Mouse (Mus musculus) liver, embryonic 13.5 days (tissue): ENCODE results near the gene Elavl4. TPM values are rescaled to one million over a fixed set of nuclear protein-coding genes. Genes with fewer than 3 reads are reported as not detected.

Experiments used
- ATAC-seq: fragments of 200-750 bp; cut with Nextera tagmentation; 2 replicates; pipeline ENCODE4 v1.8.0; 2017; ENCODE audit warnings: low read depth, mild to moderate bottlenecking, moderate number of reproducible peaks, moderate library complexity
- DNase-seq: peaks from one replicate; pipeline ENCODE4 v3.0.0; 2022
- H3K27ac ChIP-seq: fragments of 300-500 bp; sonication (generic); 2 replicates; pipeline ENCODE4 v1.5.1; 2015; ENCODE audit warnings: moderate library complexity, mild to moderate bottlenecking, inconsistent platforms
- H3K27me3 ChIP-seq: fragments of 300-500 bp; sonication (generic); 2 replicates; pipeline ENCODE4 v1.6.1; 2015; ENCODE audit warnings: mild to moderate bottlenecking, inconsistent platforms
- H3K36me3 ChIP-seq: fragments of 300-500 bp; sonication (generic); 2 replicates; pipeline ENCODE4 v1.6.1; 2015; ENCODE audit warnings: mild to moderate bottlenecking, inconsistent platforms
- H3K4me1 ChIP-seq: fragments of 300-500 bp; sonication (generic); replicated peaks from 2 replicates; pipeline ENCODE4 v1.6.1; 2015; ENCODE audit warnings: inconsistent platforms
- H3K4me2 ChIP-seq: fragments of 300-500 bp; sonication (generic); 2 replicates; pipeline ENCODE4 v1.6.1; 2015; ENCODE audit warnings: inconsistent platforms, mild to moderate bottlenecking, moderate library complexity
- H3K4me3 ChIP-seq: fragments of 300-500 bp; sonication (generic); replicated peaks from 2 replicates; pipeline ENCODE4 v1.5.1; 2015; ENCODE audit warnings: mild to moderate bottlenecking, inconsistent platforms
- H3K9ac ChIP-seq: fragments of 300-500 bp; sonication (generic); 2 replicates; pipeline ENCODE4 v1.6.1; 2015; ENCODE audit warnings: mild to moderate bottlenecking, inconsistent platforms
- H3K9me3 ChIP-seq: fragments of 300-500 bp; sonication (generic); replicated peaks from 2 replicates; pipeline ENCODE4 v1.6.1; 2016; ENCODE audit warnings: inconsistent platforms
- WGBS: fragments of 180-500 bp; shearing (Covaris S2); methylation state at CpG from one replicate; pipeline ENCODE4 v1.1.7; 2015; ENCODE audit not compliant: insufficient replicate concordance; 5-methylcytosine and 5-hydroxymethylcytosine counted together
- polyA plus RNA-seq: library from polyadenylated mRNA; unstranded; fragments of >200 nt; fragmentation: Nextera tagmentation; extraction: Ambion mirVana; gene quantifications from 2 replicates; pipeline ENCODE4 v1.2.1, GENCODE M21; 2015

Gene Elavl4
- polyA plus RNA-seq, result 0.54 and 0.70 TPM in 2 replicates

DNA sequence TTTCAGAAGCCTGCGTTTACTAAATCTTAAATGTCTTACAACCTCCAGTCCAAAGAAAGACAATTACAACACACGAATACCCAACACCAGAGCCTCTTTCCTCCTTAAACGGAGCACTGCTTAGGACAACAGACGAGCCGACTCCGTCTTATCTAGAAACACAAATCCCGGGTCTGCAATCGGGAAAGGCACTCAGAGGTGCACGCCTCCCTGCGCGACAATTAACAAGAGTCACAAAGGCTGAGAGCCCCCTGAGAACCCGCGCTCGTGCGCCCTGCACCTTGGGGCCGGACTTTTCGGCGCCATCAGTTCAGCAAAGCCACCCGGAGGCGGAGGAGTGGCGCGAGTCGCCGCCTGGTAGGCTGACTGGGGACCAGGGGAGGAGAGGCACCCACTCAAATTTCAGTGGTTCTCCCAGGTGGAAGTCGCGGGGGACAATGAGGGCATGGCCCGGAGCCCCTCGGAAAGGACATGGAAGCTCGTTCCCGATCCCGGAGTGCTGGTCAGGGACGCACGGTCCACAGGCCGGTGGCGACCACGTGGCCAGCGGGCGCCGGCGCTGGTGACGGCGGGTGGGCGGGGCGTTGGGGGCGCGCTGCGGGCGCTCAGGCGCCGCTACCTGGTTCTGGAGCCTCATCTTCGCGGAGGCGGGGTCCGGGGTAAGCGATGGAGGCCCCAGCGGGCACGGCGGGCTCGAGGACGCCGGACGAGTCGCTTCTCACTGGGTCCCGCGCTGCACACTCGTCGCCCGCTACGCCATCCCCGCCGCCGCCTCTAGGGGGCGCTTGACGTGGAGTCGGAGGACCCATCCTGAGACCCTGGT lies at the start of gene Elavl4:
Gene Elavl4 (minus strand): TSS at position 732 of the 823 bp plus-strand sequence.
- H3K4me2 ChIP-seq, result peak within 1 kb of the TSS; percentile 67
- no peaks in the 10 kb centered on the region for H3K36me3 ChIP-seq
- H3K4me1 ChIP-seq, result 0 out of 2 replicates have a peak, but pooled peaks cover 2% of the 10 kb centered on the region
- H3K9me3 ChIP-seq, result no peaks in the 10 kb centered on the region
- ATAC-seq, result peak; percentile 72
- peak; percentile 11 for DNase-seq
- peak within 1 kb of the TSS; percentile 29; the same call in 1 of the 2 replicates for H3K9ac ChIP-seq
- no peak within 1 kb of the TSS for H3K27ac ChIP-seq
- under 1% methylated on average over 71 of the region's 75 CpGs for WGBS
- H3K27me3 ChIP-seq, result peaks cover 20% of the 10 kb centered on the region
- H3K4me3 ChIP-seq, result peak within 1 kb of the TSS; percentile 55

DNA sequence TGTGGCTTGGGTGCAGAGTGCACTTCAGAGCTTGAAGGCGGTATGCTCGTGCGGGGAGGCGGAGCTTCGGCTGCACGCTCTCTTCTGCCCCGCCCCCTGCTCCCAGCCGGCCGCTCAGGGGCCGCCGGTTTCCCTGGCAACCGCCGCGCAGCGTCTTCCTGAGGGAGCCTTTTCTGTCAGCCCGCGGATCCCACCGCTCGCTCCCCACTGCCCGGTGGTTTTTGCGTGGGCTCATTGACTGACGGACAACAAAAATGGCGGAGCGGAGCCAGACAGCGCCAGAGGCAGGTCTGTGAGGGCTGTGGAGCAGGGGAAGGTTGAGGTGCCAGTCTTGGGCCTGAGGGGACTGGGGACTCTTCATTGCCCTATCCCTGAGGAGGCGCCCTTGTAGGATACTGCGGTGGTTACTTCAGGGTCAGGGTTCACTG lies 45.9 kb upstream of the Elavl4 start, which contains the start of gene Agbl4:
Gene Agbl4 (plus strand): TSS at position 44 of the 428 bp plus-strand sequence.
- peak within 1 kb of the TSS; percentile 62 for H3K4me2 ChIP-seq
- ATAC-seq, result peak; percentile 80
- no peaks in the 10 kb centered on the region for H3K9me3 ChIP-seq
- peak; percentile 11 for DNase-seq
- no peak within 1 kb of the TSS for H3K27ac ChIP-seq
- WGBS, result 1% methylated on average over 27 of the region's 27 CpGs
- H3K36me3 ChIP-seq, result no peaks in the 10 kb centered on the region
- no peaks in the 10 kb centered on the region for H3K4me1 ChIP-seq
- H3K9ac ChIP-seq, result no peak within 1 kb of the TSS
- H3K4me3 ChIP-seq, result peak within 1 kb of the TSS; percentile 51
- no peaks in the 10 kb centered on the region for H3K27me3 ChIP-seq

DNA sequence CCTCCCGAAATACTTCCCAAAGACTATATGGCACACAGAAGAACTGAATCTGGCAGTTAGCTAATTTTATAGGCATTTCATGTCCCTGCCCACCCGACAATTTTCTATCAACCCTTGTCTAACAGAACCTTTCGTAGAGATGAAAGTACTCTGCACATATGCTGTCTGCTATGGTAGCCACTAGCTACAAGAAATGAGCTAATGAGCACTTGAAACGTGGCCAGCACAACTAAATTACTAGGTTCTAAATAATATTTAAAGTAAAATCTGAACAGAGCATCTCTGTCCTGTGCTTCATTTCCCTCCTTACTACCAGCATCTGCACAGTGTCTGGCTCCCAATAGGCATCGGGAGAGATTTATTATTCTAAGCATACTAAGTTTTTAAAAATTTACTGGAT lies 44.5 kb upstream of the Elavl4 start:
- DNase-seq (no peak), ATAC-seq (no peak)
- Histone ChIP-seq H3K27ac (no peak overlapping the region), H3K36me3 (no peaks in the 10 kb centered on the region), H3K9ac (no peak overlapping the region), H3K27me3 (no peaks in the 10 kb centered on the region), H3K4me1 (no peaks in the 10 kb centered on the region), H3K4me2 (no peak overlapping the region), H3K9me3 (no peaks in the 10 kb centered on the region), H3K4me3 (no peak overlapping the region)
- 56% methylated on average over 5 of the region's 5 CpGs for WGBS

DNA sequence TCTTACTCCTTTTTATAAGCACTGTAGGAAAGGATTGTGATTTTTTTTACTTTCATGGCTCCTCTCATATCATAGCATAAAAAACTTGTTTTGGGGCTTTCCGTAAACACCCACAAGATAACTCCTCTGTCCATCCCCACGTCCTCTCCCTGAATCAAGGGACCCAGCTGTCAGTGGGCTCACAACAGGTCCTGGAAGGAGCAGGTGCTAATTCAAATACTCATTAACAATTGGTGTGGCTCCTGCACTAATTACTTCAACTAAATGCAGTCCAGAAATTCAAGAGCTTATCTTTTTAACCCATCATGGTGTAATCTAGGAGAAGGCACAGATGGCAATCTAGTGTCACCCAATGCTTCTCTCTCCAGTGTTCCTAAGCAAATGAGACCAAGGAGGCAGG lies 8.9 kb upstream of the Elavl4 start:
- Histone ChIP-seq H3K36me3 (no peaks in the 10 kb centered on the region), H3K27ac (no peak overlapping the region), H3K4me1 (no peaks in the 10 kb centered on the region), H3K27me3 (no peaks in the 10 kb centered on the region), H3K4me3 (no peak overlapping the region), H3K4me2 (no peak overlapping the region), H3K9ac (no peak overlapping the region), H3K9me3 (no peaks in the 10 kb centered on the region)
- ATAC-seq (no peak), DNase-seq (no peak)
- WGBS, result 57% methylated on average over 2 of the region's 2 CpGs

DNA sequence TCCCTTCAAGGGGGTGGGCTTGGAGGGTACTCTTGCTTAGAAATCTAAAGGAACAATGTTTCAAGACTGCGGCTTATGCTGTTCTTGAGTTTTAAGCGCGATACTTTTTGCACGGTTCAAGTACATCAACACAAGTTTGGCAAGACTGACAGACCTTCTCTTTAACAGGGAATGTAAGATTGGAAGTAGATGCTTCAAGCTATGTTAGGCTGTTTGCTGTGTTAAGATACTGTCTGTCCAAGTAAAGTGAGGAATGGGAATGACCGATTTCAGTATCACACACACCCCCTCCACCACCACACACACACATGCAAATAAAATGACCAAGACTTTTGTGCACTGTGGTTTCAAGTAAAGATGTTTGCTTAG lies 276 bp upstream of the Elavl4 start:
- Histone ChIP-seq H3K27ac (no peak overlapping the region), H3K4me1 (0 out of 2 replicates have a peak, but pooled peaks cover 2% of the 10 kb centered on the region), H3K36me3 (no peaks in the 10 kb centered on the region), H3K27me3 (peaks cover 20% of the 10 kb centered on the region), H3K4me2 (peak overlapping the region; percentile 67), H3K9me3 (no peaks in the 10 kb centered on the region), H3K9ac (no peak overlapping the region), H3K4me3 (peak overlapping the region; percentile 55)
- ATAC-seq, result no peak
- 11% methylated on average over 5 of the region's 5 CpGs for WGBS
- DNase-seq, result no peak

DNA sequence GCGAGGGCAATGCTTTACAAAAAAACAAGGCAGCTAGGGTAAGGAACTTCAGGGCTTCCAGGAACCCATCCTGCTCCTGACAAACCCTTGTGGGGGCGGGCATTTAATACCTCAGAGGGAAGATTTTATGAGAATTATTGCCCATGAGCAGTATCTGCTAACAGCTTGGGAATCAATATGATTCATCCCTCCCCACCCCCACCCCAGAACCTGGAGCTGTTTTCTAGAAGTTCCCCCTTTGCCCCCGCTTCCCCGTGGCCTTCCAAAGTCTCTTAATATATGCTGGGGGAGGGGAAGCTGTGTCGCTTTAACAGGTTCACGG lies 892 bp downstream of the Elavl4 start:
- ATAC-seq (no peak), DNase-seq (no peak)
- Histone ChIP-seq H3K9me3 (no peaks in the 10 kb centered on the region), H3K4me1 (0 out of 2 replicates have a peak, but pooled peaks cover 2% of the 10 kb centered on the region), H3K4me2 (peak overlapping the region; percentile 67), H3K36me3 (no peaks in the 10 kb centered on the region), H3K4me3 (peak overlapping the region; percentile 55), H3K27ac (no peak overlapping the region), H3K9ac (no peak overlapping the region), H3K27me3 (peaks cover 20% of the 10 kb centered on the region)
- 9% methylated on average over 6 of the region's 6 CpGs for WGBS

DNA sequence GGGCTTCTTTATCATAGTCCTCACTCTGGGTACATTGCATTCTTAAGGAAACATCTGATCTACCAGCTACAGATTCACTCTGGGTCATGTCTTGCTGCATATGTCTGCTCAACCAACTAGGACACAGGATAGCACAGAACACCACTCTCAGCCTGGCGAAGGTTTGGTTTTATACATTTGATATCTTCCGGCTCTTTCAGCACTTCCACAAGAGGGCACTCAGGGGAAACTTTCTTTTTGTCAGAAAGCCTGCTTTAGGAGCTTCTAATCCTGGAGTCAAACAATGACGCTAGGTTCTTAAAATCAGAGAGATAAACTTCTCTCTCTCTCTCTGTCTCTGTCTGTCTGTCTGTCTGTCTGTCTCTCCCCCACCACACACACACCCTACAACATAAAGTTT lies 27.8 kb downstream of the Elavl4 start:
- WGBS, result 36% methylated on average over 3 of the region's 3 CpGs

DNA sequence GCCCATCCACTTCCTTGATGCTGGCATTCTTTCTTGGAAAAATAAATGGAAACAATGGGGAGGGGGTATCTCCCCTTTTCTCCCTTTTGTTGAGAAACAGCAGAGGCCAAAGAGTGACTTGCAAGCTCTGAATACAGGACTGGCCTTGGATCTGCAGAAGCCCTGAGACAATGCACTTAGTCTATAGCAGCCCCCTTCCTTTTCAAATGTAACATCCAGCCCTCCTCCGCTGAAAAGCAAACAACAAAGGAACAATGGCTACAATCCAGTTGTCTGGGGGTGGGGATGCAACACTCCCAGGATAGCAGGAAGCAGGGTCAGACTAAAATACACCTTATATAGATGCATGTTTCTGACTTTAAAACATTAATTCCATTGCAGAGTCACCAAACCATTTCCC lies 39.6 kb downstream of the Elavl4 start:
- WGBS, result 22% methylated on average over 1 of the region's 1 CpGs
- Histone ChIP-seq H3K9me3 (no peaks in the 10 kb centered on the region), H3K36me3 (no peaks in the 10 kb centered on the region), H3K4me2 (no peak overlapping the region), H3K27me3 (no peaks in the 10 kb centered on the region), H3K4me1 (no peaks in the 10 kb centered on the region), H3K9ac (no peak overlapping the region), H3K4me3 (no peak overlapping the region), H3K27ac (no peak overlapping the region)
- DNase-seq, result no peak
- no peak for ATAC-seq

More for the DNA sequence above, 27.8 kb downstream of the Elavl4 start:
- 0 out of 2 replicates have a peak, but pooled peaks cover 3% of the 10 kb centered on the region for H3K9me3 ChIP-seq
- H3K4me1 ChIP-seq, result no peaks in the 10 kb centered on the region
- H3K27me3 ChIP-seq, result no peaks in the 10 kb centered on the region
- H3K9ac ChIP-seq, result no peak overlapping the region
- ATAC-seq (no peak), DNase-seq (no peak)
- no peak overlapping the region for H3K27ac ChIP-seq
- no peak overlapping the region for H3K4me2 ChIP-seq
- no peaks in the 10 kb centered on the region for H3K36me3 ChIP-seq
- no peak overlapping the region for H3K4me3 ChIP-seq

DNA sequence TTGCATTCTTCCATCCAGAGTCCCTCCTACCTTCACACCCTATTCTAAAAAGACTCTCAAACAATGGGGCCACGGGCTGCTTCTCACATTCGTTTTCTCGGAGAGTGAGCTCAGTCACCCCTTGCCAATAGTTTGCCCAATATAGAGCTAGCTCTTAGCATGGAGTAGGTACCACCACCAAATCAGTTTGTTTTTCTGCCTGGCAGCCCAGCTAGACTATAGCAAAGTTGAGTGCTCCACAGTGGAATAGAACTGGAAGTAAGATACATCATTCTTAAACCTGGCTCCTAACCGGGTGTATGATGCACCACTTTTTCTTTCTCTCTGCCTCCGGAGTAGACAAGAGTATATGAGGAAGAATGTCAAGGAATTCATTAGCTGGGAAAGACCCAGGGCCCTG lies 44.7 kb downstream of the Elavl4 start:
- no peak overlapping the region for H3K27ac ChIP-seq
- WGBS, result 51% methylated on average over 5 of the region's 5 CpGs
- H3K4me3 ChIP-seq, result no peak overlapping the region

DNA sequence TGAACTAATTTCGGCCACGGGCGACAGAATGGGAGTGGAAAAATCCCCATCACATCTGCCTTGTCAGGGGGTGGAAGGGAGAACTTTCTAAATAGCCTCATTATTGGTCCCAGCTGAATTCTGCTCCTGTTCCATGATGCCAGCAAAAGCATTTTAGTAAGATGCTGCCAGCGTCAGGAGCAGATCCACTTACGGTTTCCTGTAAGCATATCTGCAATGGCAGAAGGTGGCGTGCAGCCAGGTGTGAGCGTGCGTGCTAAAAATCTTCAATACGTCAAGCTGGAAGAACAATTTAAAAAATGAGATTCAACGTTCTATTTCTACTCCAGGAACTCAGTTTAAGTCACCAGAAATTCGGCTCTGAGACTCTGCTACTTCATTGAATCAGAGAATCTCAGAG lies 45.1 kb downstream of the Elavl4 start:
- Histone ChIP-seq H3K27me3 (no peaks in the 10 kb centered on the region), H3K4me3 (no peak overlapping the region), H3K9me3 (no peaks in the 10 kb centered on the region), H3K9ac (no peak overlapping the region), H3K36me3 (no peaks in the 10 kb centered on the region), H3K4me1 (no peaks in the 10 kb centered on the region), H3K4me2 (no peak overlapping the region), H3K27ac (no peak overlapping the region)
- ATAC-seq (no peak), DNase-seq (no peak)
- WGBS, result 73% methylated on average over 11 of the region's 11 CpGs

More for the DNA sequence above, 44.7 kb downstream of the Elavl4 start:
- ATAC-seq (no peak), DNase-seq (no peak)
- H3K4me1 ChIP-seq, result no peaks in the 10 kb centered on the region
- H3K4me2 ChIP-seq, result no peak overlapping the region
- no peaks in the 10 kb centered on the region for H3K9me3 ChIP-seq
- no peaks in the 10 kb centered on the region for H3K27me3 ChIP-seq
- H3K9ac ChIP-seq, result no peak overlapping the region
- no peaks in the 10 kb centered on the region for H3K36me3 ChIP-seq

DNA sequence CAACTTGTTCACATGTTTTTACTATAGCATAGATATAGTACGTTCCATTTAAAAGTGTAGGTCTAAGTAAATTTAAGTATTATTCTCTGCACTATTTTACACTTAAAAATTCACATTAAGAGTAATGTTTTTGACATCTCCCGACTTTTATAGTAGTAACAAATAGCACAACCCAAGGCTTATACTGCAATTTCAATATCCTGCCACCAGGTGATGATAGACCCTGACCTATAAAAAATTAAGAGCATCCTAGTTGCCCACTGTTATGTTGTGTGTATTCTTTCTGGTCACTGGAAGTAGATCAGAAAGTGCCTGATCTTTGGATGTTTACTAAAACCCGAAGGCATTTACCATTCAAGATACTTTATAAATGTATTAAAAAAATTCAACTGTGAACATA lies 55.9 kb downstream of the Elavl4 start:
- no peak overlapping the region for H3K4me3 ChIP-seq
- WGBS, result 60% methylated on average over 3 of the region's 3 CpGs
- H3K4me2 ChIP-seq, result no peak overlapping the region
- no peaks in the 10 kb centered on the region for H3K9me3 ChIP-seq
- H3K27ac ChIP-seq, result no peak overlapping the region
- H3K36me3 ChIP-seq, result no peaks in the 10 kb centered on the region
- ATAC-seq (no peak), DNase-seq (no peak)
- no peaks in the 10 kb centered on the region for H3K27me3 ChIP-seq
- no peaks in the 10 kb centered on the region for H3K4me1 ChIP-seq
- no peak overlapping the region for H3K9ac ChIP-seq

DNA sequence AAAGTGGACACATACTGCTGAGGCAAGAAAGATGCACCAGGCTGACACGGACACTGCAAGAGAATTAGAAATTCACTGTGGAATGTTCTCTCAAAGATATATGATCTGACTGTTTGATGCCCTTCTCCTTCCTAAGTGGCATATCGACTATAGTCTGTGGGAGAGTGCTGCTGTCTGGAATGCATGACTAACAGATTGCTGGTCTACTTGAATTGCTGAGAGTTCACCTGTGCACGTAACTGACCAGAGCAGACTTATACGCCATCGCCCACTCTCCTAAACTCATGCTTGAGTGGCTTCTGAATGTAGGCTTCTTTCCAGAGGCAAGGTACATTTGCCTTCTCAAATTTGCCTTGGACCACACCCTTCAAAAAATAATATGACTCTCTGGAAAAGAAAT lies 58.5 kb downstream of the Elavl4 start:
- H3K9ac ChIP-seq, result no peak overlapping the region
- DNase-seq, result no peak
- no peaks in the 10 kb centered on the region for H3K36me3 ChIP-seq
- no peak for ATAC-seq
- WGBS, result 68% methylated on average over 5 of the region's 5 CpGs
- H3K4me3 ChIP-seq, result no peak overlapping the region
- no peak overlapping the region for H3K27ac ChIP-seq
- H3K4me2 ChIP-seq, result no peak overlapping the region
- H3K27me3 ChIP-seq, result no peaks in the 10 kb centered on the region
- H3K9me3 ChIP-seq, result no peaks in the 10 kb centered on the region
- H3K4me1 ChIP-seq, result no peaks in the 10 kb centered on the region
